Mouse (Mus musculus) neural tube, embryonic 15.5 days (tissue): ENCODE data around the gene Kif14. TPM values are rescaled to one million over a fixed set of nuclear protein-coding genes. Genes with fewer than 3 reads are reported as not detected.
A peak's percentile ranks its signal among the peaks of the same experiment; 100 is the strongest.

Experiments used
- ATAC-seq: fragments of 200-750 bp; cut with Nextera tagmentation; 2 replicates; pipeline ENCODE4 v1.8.0; 2017; ENCODE audit warnings: mild to moderate bottlenecking, moderate TSS enrichment, moderate library complexity; ENCODE audit not compliant: low FRiP score
- H3K27ac ChIP-seq: fragments of 300-500 bp; sonication (generic); replicated peaks from 2 replicates; pipeline ENCODE4 v1.5.1; 2015; ENCODE audit warnings: mild to moderate bottlenecking, inconsistent platforms
- H3K27me3 ChIP-seq: fragments of 300-500 bp; sonication (generic); replicated peaks from 2 replicates; pipeline ENCODE4 v1.6.1; 2015; ENCODE audit warnings: inconsistent platforms
- H3K36me3 ChIP-seq: fragments of 300-500 bp; sonication (generic); 2 replicates; pipeline ENCODE4 v1.6.1; 2015; ENCODE audit warnings: inconsistent platforms
- H3K4me1 ChIP-seq: fragments of 300-500 bp; sonication (generic); 2 replicates; pipeline ENCODE4 v1.6.1; 2015; ENCODE audit warnings: inconsistent platforms
- H3K4me2 ChIP-seq: fragments of 300-500 bp; sonication (generic); 2 replicates; pipeline ENCODE4 v1.6.1; 2015; ENCODE audit warnings: inconsistent platforms, mild to moderate bottlenecking, moderate library complexity
- H3K4me3 ChIP-seq: fragments of 300-500 bp; sonication (generic); replicated peaks from 2 replicates; pipeline ENCODE4 v1.5.1; 2015; ENCODE audit warnings: mild to moderate bottlenecking, inconsistent platforms
- H3K9ac ChIP-seq: fragments of 300-500 bp; sonication (generic); replicated peaks from 2 replicates; pipeline ENCODE4 v1.6.1; 2015; ENCODE audit warnings: mild to moderate bottlenecking, inconsistent platforms
- H3K9me3 ChIP-seq: fragments of 300-500 bp; sonication (generic); replicated peaks from 2 replicates; pipeline ENCODE4 v1.6.1; 2016; ENCODE audit warnings: inconsistent platforms
- WGBS: fragments of 180-500 bp; shearing (Covaris S2); methylation state at CpG from one replicate; pipeline ENCODE4 v1.1.7; 2015; ENCODE audit warnings: mixed read lengths; 5-methylcytosine and 5-hydroxymethylcytosine counted together
- polyA plus RNA-seq: library from polyadenylated mRNA; unstranded; fragments of >200 nt; fragmentation: Nextera tagmentation; extraction: Ambion mirVana; gene quantifications from 2 replicates; pipeline ENCODE4 v1.2.1, GENCODE M21; 2015

Gene Kif14
- polyA plus RNA-seq, 1 experiment from 2014 or later: 0.27 TPM

- ATAC-seq: no peak
- H3K27ac ChIP-seq: no peak overlapping the region
- no peaks in the 10 kb centered on the region for H3K9me3 ChIP-seq
- 91% methylated on average over 5 of the region's 5 CpGs for WGBS
- no peak overlapping the region for H3K4me2 ChIP-seq
- no peaks in the 10 kb centered on the region for H3K4me1 ChIP-seq
- no peaks in the 10 kb centered on the region for H3K27me3 ChIP-seq
- no peak overlapping the region for H3K9ac ChIP-seq
- no peaks in the 10 kb centered on the region for H3K36me3 ChIP-seq
- no peak overlapping the region for H3K4me3 ChIP-seq
Measured at GRCm38 (mm10) chr1:136450206-136450605, 15.9 kb upstream of the Kif14 start.

- Histone ChIP-seq H3K4me3 (no peak overlapping the region), H3K4me2 (no peak overlapping the region), H3K27me3 (no peaks in the 10 kb centered on the region), H3K27ac (no peak overlapping the region), H3K4me1 (no peaks in the 10 kb centered on the region), H3K9ac (no peak overlapping the region), H3K36me3 (no peaks in the 10 kb centered on the region), H3K9me3 (no peaks in the 10 kb centered on the region)
- 65% methylated on average over 5 of the region's 5 CpGs for WGBS
- no peak for ATAC-seq
Measured at GRCm38 (mm10) chr1:136452421-136452820, 13.7 kb upstream of the Kif14 start.

- H3K4me2 ChIP-seq: no peak overlapping the region
- H3K4me3 ChIP-seq: no peak overlapping the region
- H3K4me1 ChIP-seq: no peaks in the 10 kb centered on the region
- no peaks in the 10 kb centered on the region for H3K9me3 ChIP-seq
- WGBS: 70% methylated on average over 17 of the region's 17 CpGs
- ATAC-seq: peak; percentile 47; the same call in 1 of the 2 replicates
- no peak overlapping the region for H3K9ac ChIP-seq
- no peaks in the 10 kb centered on the region for H3K36me3 ChIP-seq
- no peak overlapping the region for H3K27ac ChIP-seq
- no peaks in the 10 kb centered on the region; the same call in 1 of the 2 replicates for H3K27me3 ChIP-seq
Measured at GRCm38 (mm10) chr1:136455756-136456585, 10.2 kb upstream of the Kif14 start.

- no peak overlapping the region for H3K27ac ChIP-seq
- no peak overlapping the region for H3K9ac ChIP-seq
- H3K4me2 ChIP-seq: no peak overlapping the region
- no peaks in the 10 kb centered on the region for H3K9me3 ChIP-seq
- ATAC-seq: no peak
- H3K4me3 ChIP-seq: no peak overlapping the region
- H3K4me1 ChIP-seq: no peaks in the 10 kb centered on the region
- WGBS: 86% methylated on average over 6 of the region's 6 CpGs
- no peaks in the 10 kb centered on the region for H3K36me3 ChIP-seq
- H3K27me3 ChIP-seq: no peaks in the 10 kb centered on the region; the same call in 1 of the 2 replicates
Measured at GRCm38 (mm10) chr1:136456741-136457140, 9.4 kb upstream of the Kif14 start.

GRCm38 (mm10) chr1:136457403-136457802, 8.7 kb upstream of the Kif14 start:
- no peaks in the 10 kb centered on the region; the same call in 1 of the 2 replicates for H3K27me3 ChIP-seq
- no peak overlapping the region for H3K9ac ChIP-seq
- H3K27ac ChIP-seq: no peak overlapping the region
- no peak overlapping the region for H3K4me3 ChIP-seq
- no peaks in the 10 kb centered on the region for H3K9me3 ChIP-seq
- no peaks in the 10 kb centered on the region for H3K4me1 ChIP-seq
- H3K4me2 ChIP-seq: no peak overlapping the region
- no peak for ATAC-seq
- no peaks in the 10 kb centered on the region for H3K36me3 ChIP-seq
- 69% methylated on average over 4 of the region's 4 CpGs for WGBS

GRCm38 (mm10) chr1:136458691-136459245, 7.4 kb upstream of the Kif14 start:
- ATAC-seq: no peak
- 27% methylated on average over 9 of the region's 9 CpGs for WGBS

GRCm38 (mm10) chr1:136462443-136462842, 3.7 kb upstream of the Kif14 start:
- no peaks in the 10 kb centered on the region for H3K9me3 ChIP-seq
- peaks cover 9% of the 10 kb centered on the region for H3K4me1 ChIP-seq
- H3K4me2 ChIP-seq: no peak overlapping the region
- no peak for ATAC-seq
- WGBS: 60% methylated on average over 10 of the region's 10 CpGs
- no peak overlapping the region for H3K27ac ChIP-seq
- H3K4me3 ChIP-seq: no peak overlapping the region
- H3K36me3 ChIP-seq: no peaks in the 10 kb centered on the region
- 0 out of 2 replicates have a peak overlapping the region, but pooled peaks have one; percentile 1 for H3K9ac ChIP-seq
- no peaks in the 10 kb centered on the region; the same call in 1 of the 2 replicates for H3K27me3 ChIP-seq

More at GRCm38 (mm10) chr1:136458691-136459245, 7.4 kb upstream of the Kif14 start:
- no peaks in the 10 kb centered on the region for H3K36me3 ChIP-seq
- no peak overlapping the region for H3K9ac ChIP-seq
- no peak overlapping the region for H3K4me2 ChIP-seq
- H3K27ac ChIP-seq: no peak overlapping the region
- H3K9me3 ChIP-seq: no peaks in the 10 kb centered on the region
- no peaks in the 10 kb centered on the region; the same call in 1 of the 2 replicates for H3K27me3 ChIP-seq
- H3K4me1 ChIP-seq: no peaks in the 10 kb centered on the region
- H3K4me3 ChIP-seq: no peak overlapping the region

- Histone ChIP-seq H3K27ac (no peak overlapping the region), H3K36me3 (no peaks in the 10 kb centered on the region), H3K27me3 (no peaks in the 10 kb centered on the region; the same call in 1 of the 2 replicates), H3K4me2 (no peak overlapping the region), H3K9ac (no peak overlapping the region), H3K9me3 (no peaks in the 10 kb centered on the region), H3K4me3 (no peak overlapping the region), H3K4me1 (peaks cover 9% of the 10 kb centered on the region)
- ATAC-seq: no peak
Measured at GRCm38 (mm10) chr1:136465168-136465567, 975 bp upstream of the Kif14 start.

GRCm38 (mm10) chr1:136469408-136469807, 3.3 kb downstream of the Kif14 start:
- H3K9ac ChIP-seq: no peak overlapping the region
- H3K4me1 ChIP-seq: peaks cover 9% of the 10 kb centered on the region
- H3K4me2 ChIP-seq: no peak overlapping the region
- no peak overlapping the region for H3K27ac ChIP-seq
- H3K27me3 ChIP-seq: no peaks in the 10 kb centered on the region
- no peak for ATAC-seq
- WGBS: 89% methylated on average over 4 of the region's 4 CpGs
- no peaks in the 10 kb centered on the region for H3K9me3 ChIP-seq
- no peaks in the 10 kb centered on the region for H3K36me3 ChIP-seq
- no peak overlapping the region for H3K4me3 ChIP-seq

GRCm38 (mm10) chr1:136470471-136470870, 4.3 kb downstream of the Kif14 start:
- H3K27ac ChIP-seq: no peak overlapping the region
- no peaks in the 10 kb centered on the region for H3K27me3 ChIP-seq
- no peak overlapping the region for H3K9ac ChIP-seq
- no peak overlapping the region for H3K4me2 ChIP-seq
- 8% methylated on average over 6 of the region's 6 CpGs for WGBS
- H3K9me3 ChIP-seq: no peaks in the 10 kb centered on the region
- no peak for ATAC-seq
- peaks cover 9% of the 10 kb centered on the region for H3K4me1 ChIP-seq
- H3K4me3 ChIP-seq: no peak overlapping the region
- no peaks in the 10 kb centered on the region for H3K36me3 ChIP-seq

- Histone ChIP-seq H3K4me2 (no peak overlapping the region), H3K27me3 (no peaks in the 10 kb centered on the region), H3K9me3 (no peaks in the 10 kb centered on the region), H3K4me1 (no peaks in the 10 kb centered on the region), H3K27ac (no peak overlapping the region), H3K9ac (no peak overlapping the region), H3K4me3 (no peak overlapping the region), H3K36me3 (no peaks in the 10 kb centered on the region)
- no peak for ATAC-seq
- WGBS: 80% methylated on average over 5 of the region's 5 CpGs
Measured at GRCm38 (mm10) chr1:136491681-136492080, 25.5 kb downstream of the Kif14 start.

- no peak for ATAC-seq
- no peaks in the 10 kb centered on the region for H3K27me3 ChIP-seq
- H3K4me1 ChIP-seq: no peaks in the 10 kb centered on the region
- no peak overlapping the region for H3K9ac ChIP-seq
- no peaks in the 10 kb centered on the region for H3K36me3 ChIP-seq
- H3K4me3 ChIP-seq: no peak overlapping the region
- no peak overlapping the region for H3K4me2 ChIP-seq
- no peaks in the 10 kb centered on the region for H3K9me3 ChIP-seq
- 90% methylated on average over 2 of the region's 2 CpGs for WGBS
- no peak overlapping the region for H3K27ac ChIP-seq
Measured at GRCm38 (mm10) chr1:136492232-136492631, 26.1 kb downstream of the Kif14 start.
